Mouse (Mus musculus) liver, embryonic 16.5 days (tissue): ENCODE results near the gene Bcl2l13. TPM values are rescaled to one million over a fixed set of nuclear protein-coding genes. Genes with fewer than 3 reads are reported as not detected.
A peak's percentile ranks its signal among the peaks of the same experiment; 100 is the strongest.
"Not testable (repeated sequence)": the region's sequence is repeated elsewhere in the genome, so short reads cannot be mapped to it uniquely, and the experiment has no call there.

Source experiments
- ATAC-seq: fragments of 200-750 bp; cut with Nextera tagmentation; 2 replicates; pipeline ENCODE4 v1.8.0; 2017; ENCODE audit warnings: low read depth, mild to moderate bottlenecking, moderate number of reproducible peaks, moderate library complexity
- H3K27ac ChIP-seq: fragments of 300-500 bp; sonication (generic); 2 replicates; pipeline ENCODE4 v1.5.1; 2014; ENCODE audit warnings: mild to moderate bottlenecking, low read length
- H3K27me3 ChIP-seq: fragments of 300-500 bp; sonication (generic); 2 replicates; pipeline ENCODE4 v1.6.1; 2014; ENCODE audit warnings: low read depth, low read length, mixed read lengths; ENCODE audit not compliant: control insufficient read depth, insufficient read depth
- H3K36me3 ChIP-seq: fragments of 300-500 bp; sonication (generic); 2 replicates; pipeline ENCODE4 v1.6.1; 2014; ENCODE audit warnings: mild to moderate bottlenecking; ENCODE audit not compliant: control insufficient read depth, insufficient read depth
- H3K4me1 ChIP-seq: fragments of 300-500 bp; sonication (generic); 2 replicates; pipeline ENCODE4 v1.6.1; 2014; ENCODE audit warnings: low read depth, low read length, mixed read lengths; ENCODE audit not compliant: control insufficient read depth
- H3K4me2 ChIP-seq: fragments of 300-500 bp; sonication (generic); 2 replicates; pipeline ENCODE4 v1.6.1; 2014; ENCODE audit warnings: low read depth, low read length, mixed read lengths
- H3K4me3 ChIP-seq: fragments of 300-500 bp; sonication (generic); 2 replicates; pipeline ENCODE4 v1.5.1; 2014; ENCODE audit warnings: low read depth, mild to moderate bottlenecking, low read length
- H3K9ac ChIP-seq: fragments of 300-500 bp; sonication (generic); 2 replicates; pipeline ENCODE4 v1.6.1; 2014; ENCODE audit warnings: low read depth, low read length
- H3K9me3 ChIP-seq: fragments of 300-500 bp; sonication (generic); replicated peaks from 2 replicates; pipeline ENCODE4 v1.6.1; 2016; ENCODE audit warnings: low read length; ENCODE audit not compliant: control insufficient read depth
- WGBS: fragments of 180-500 bp; shearing (Covaris S2); extraction: QIAGEN DNeasy Blood & Tissue Kit; methylation state at CpG from one replicate; pipeline ENCODE4 v1.1.7; 2014; ENCODE audit not compliant: insufficient replicate concordance; 5-methylcytosine and 5-hydroxymethylcytosine counted together
- polyA plus RNA-seq: library from polyadenylated mRNA; unstranded; fragments of >200 nt; fragmentation: Nextera tagmentation; extraction: Ambion mirVana; gene quantifications from 2 replicates; pipeline ENCODE4 v1.2.1, GENCODE M21; 2015

Gene Bcl2l13
- polyA plus RNA-seq, 1 experiment from 2014 or later: 34.7 TPM

DNA sequence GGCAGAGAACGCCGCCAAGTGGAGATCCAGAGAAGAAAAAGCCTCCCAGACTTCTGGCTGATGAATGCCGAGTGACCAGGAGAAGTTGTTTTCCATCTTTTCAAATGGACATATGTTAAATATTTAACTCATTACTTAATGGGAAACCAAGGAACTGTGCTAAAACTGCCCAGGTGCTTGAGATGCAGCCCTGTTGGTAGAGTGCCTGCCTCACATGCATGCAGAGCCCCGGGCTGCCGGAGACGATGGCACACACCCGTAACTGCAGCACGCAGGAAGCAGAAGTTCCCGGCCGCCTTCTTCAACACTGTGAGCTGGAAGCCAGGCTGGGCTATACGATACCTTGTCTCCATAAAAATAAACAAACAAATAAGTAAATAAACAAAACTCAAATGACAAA lies 67.9 kb downstream of the Bcl2l13 start:
- Histone ChIP-seq H3K36me3 (no peaks in the 10 kb centered on the region; the same call in 1 of the 2 replicates), H3K27ac (peak overlapping the region; percentile 26), H3K4me1 (peaks cover 12% of the 10 kb centered on the region), H3K9me3 (no peaks in the 10 kb centered on the region), H3K9ac (no peak overlapping the region), H3K4me3 (no peak overlapping the region), H3K4me2 (0 out of 2 replicates have a peak overlapping the region, but pooled peaks have one; percentile 11), H3K27me3 (no peaks in the 10 kb centered on the region)
- no peak for ATAC-seq
- WGBS: 54% methylated on average over 11 of the region's 11 CpGs

DNA sequence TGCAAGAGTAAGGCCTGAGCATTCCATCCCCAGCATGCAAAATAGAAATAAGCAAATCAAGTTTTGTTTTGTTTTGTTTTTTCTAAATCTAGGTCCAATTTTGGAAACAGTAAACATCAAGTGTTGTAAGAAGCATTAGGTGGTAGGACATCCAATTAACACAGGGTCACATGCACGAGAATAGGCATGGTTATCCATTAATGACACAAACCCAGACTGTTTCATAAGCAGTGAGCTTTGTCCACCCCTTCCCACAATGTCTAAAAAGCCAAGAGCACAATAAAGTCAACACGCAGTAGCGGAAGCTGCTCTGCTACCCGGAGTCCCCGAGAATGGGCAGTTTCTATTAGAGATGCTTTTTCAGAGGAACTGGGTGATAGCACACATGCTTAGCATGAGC lies 69.1 kb downstream of the Bcl2l13 start:
- no peaks in the 10 kb centered on the region for H3K9me3 ChIP-seq
- no peaks in the 10 kb centered on the region; the same call in 1 of the 2 replicates for H3K36me3 ChIP-seq
- peak; percentile 63 for ATAC-seq
- H3K4me2 ChIP-seq: no peak overlapping the region
- peaks cover 12% of the 10 kb centered on the region for H3K4me1 ChIP-seq
- peak overlapping the region; percentile 59; the same call in 1 of the 2 replicates for H3K27ac ChIP-seq
- 75% methylated on average over 5 of the region's 5 CpGs for WGBS
- no peak overlapping the region for H3K9ac ChIP-seq
- no peak overlapping the region for H3K4me3 ChIP-seq
- no peaks in the 10 kb centered on the region for H3K27me3 ChIP-seq

DNA sequence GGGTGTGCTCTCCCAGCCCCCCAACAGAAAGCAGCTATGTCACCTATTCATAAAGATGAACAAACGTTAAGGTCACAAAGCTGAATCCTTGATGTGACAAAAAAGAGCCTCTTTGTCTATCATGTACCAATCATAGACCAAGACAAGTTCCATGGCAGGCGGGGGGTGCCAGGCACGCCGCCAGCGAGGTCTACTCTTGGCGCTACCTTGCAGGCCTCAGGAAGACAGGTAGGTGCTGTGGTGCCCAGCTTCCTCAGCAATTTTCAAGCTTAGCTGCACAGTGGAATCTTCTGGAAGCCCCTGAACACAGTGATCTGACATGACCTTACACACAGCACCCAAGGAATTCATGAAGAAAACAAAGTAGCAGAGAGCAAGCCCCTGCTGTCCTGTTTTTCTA lies 70.5 kb downstream of the Bcl2l13 start:
- WGBS: 86% methylated on average over 6 of the region's 6 CpGs
- no peaks in the 10 kb centered on the region for H3K9me3 ChIP-seq
- H3K4me2 ChIP-seq: no peak overlapping the region
- peaks cover 20% of the 10 kb centered on the region for H3K4me1 ChIP-seq
- no peak for ATAC-seq
- no peak overlapping the region for H3K9ac ChIP-seq
- H3K36me3 ChIP-seq: no peaks in the 10 kb centered on the region; the same call in 1 of the 2 replicates
- H3K27ac ChIP-seq: no peak overlapping the region
- no peaks in the 10 kb centered on the region for H3K27me3 ChIP-seq
- H3K4me3 ChIP-seq: no peak overlapping the region

DNA sequence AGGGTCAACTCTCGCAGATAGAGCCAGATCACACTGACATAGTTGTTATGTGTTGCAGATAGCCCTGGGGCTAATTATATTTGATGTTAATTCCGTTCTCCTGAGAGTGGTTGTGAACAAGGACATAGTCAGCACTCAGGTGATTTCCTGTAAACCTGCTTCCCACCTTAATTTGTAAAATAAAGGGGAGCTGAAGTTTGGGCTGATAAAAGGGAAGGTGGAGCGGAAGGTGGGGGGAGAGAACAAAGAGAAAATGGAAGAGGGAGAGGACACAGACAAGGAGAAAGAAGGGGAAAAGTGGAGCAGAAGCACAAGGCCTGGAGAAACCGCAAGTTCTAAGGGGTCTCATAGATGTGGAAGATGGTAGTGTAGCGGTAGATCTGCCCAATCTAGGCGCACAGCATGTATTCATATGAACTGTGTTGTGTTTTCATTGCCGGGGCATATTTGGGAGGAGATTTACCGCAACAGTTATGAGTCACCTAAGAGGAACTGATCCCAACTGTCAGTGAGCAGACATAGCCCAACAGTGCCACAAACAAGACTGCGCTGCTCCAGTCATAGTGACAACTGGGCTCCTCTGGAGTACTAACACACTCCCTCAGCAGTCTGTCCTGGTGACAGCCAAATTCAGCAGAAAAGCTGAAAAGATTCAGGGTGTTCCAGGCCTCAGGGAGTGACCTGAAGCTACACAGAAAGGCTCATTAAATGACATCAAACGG lies 72.0 kb downstream of the Bcl2l13 start:
- H3K9ac ChIP-seq, ATAC-seq, H3K9me3 ChIP-seq, H3K27ac ChIP-seq, H3K27me3 ChIP-seq, H3K4me2 ChIP-seq, H3K4me3 ChIP-seq, H3K36me3 ChIP-seq: not testable (repeated sequence)
- H3K4me1 ChIP-seq: peaks cover 34% of the 10 kb centered on the region
- 72% methylated on average over 9 of the region's 10 CpGs for whole genome bisulfite sequencing

DNA sequence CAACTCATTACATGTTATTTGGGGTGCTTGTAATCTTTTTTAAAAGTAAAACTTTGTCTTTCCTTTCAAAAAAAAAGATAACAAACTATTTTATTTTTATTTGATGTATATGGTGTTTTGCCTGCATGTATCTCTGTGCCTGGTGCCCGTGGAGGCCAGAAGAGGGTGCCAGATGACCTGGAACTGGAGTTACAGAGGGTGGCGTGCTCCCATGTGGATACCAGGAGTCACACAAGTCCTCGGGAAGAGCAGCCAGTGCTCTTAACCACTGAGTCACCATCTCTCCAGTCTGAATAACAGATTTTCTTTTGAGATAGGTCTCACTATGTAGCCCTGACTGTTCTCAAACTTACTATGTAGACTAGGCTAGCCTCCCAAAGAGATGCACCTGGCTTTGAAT lies 73.5 kb downstream of the Bcl2l13 start:
- 67% methylated on average over 3 of the region's 3 CpGs for WGBS

DNA sequence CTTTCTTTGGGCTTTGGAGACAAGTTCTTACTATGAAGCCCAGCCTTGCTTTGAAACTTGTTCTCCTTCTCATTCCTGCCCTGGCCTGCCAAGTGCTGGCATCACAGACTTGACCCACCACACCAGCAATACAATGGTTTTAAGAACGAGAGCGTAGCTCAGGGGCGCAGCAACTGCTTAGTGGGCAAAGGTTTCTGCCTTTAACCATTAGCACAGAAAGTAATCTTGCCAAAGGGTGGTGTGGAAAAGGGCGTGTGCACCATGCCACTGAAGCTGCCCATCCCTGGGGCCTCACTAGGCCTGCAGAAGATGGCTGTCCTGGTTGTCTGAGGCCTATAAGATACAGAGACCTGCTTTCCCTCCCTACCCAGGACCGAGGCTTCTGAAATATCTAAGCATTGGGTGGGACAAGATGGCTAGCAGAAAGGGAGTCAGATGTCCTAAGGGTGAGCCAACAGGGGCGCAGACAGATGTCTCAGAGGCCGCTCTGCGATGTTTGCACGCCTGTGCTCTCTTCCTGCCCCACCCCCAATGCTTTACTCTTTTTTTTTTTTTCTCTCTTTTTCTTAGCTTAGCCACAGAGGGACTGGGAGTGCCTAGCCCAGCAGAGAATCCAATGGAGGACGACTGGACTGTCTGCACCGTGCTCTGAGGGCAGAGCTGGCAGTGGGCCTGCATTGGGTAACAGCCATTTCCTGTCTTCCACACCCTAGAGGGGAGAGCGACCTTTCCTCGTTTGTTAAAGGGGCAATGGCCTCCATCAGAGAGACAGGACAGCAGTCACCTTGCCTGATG lies 75.4 kb downstream of the Bcl2l13 start:
- Histone ChIP-seq H3K4me2 (no peak overlapping the region), H3K4me3 (no peak overlapping the region), H3K4me1 (peaks cover 56% of the 10 kb centered on the region), H3K27ac (peak overlapping the region; percentile 40), H3K9ac (peak overlapping the region; percentile 6; the same call in 1 of the 2 replicates), H3K36me3 (no peaks in the 10 kb centered on the region; the same call in 1 of the 2 replicates), H3K9me3 (no peaks in the 10 kb centered on the region), H3K27me3 (no peaks in the 10 kb centered on the region)
- ATAC-seq: 0 out of 2 replicates have a peak, but pooled peaks have one; percentile 10
- WGBS: 43% methylated on average over 13 of the region's 13 CpGs

More for the DNA sequence above, 73.5 kb downstream of the Bcl2l13 start:
- Histone ChIP-seq H3K4me2 (no peak overlapping the region), H3K4me1 (peaks cover 39% of the 10 kb centered on the region), H3K27me3 (no peaks in the 10 kb centered on the region), H3K9ac (no peak overlapping the region), H3K27ac (no peak overlapping the region), H3K9me3 (no peaks in the 10 kb centered on the region), H3K36me3 (no peaks in the 10 kb centered on the region; the same call in 1 of the 2 replicates), H3K4me3 (no peak overlapping the region)
- no peak for ATAC-seq

DNA sequence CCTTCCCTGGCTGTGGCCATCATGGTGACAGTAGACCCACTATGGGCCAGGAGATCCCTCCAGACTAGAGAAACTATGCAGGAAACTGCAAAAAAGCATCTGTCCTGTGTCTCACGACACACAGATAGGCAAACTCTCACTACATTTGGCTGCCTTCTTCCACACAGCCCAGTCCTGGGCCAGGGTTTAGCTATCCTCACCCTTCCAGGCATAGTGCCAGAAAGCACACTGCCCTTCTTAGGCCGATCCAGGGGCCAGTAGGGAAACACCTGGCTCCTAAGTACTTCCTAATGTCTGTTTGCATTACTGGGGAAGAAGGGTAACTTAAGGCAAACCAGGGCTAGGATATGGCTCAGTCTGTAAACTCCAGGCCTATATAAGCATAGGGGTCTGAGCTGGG lies 76.9 kb downstream of the Bcl2l13 start:
- WGBS: 44% methylated on average over 2 of the region's 2 CpGs
- Histone ChIP-seq H3K4me1 (peaks cover 59% of the 10 kb centered on the region), H3K4me3 (no peak overlapping the region), H3K27ac (peak overlapping the region; percentile 31), H3K4me2 (no peak overlapping the region), H3K9me3 (no peaks in the 10 kb centered on the region), H3K9ac (no peak overlapping the region; the same call in 1 of the 2 replicates), H3K27me3 (no peaks in the 10 kb centered on the region), H3K36me3 (no peaks in the 10 kb centered on the region)
- ATAC-seq: no peak

DNA sequence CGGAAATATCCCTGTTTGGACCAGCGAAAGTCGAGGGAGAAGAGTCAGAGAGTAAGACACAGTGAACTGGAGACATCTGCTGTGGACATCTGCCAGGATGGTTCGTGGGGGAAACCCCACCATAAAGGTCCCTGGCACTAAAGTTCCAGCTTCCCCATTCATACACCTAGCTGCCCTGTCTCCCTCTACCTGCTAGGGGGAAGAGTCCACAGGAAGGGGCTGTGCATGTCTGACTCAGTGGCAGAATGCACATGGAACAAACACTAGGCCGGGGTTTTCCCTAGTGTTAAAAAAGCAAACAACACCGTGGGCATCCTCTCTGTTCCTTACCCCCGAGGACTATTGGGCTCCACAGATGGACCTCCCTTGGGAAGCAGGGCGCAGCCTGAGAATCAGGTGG lies 77.8 kb downstream of the Bcl2l13 start:
- H3K4me3 ChIP-seq: no peak overlapping the region
- no peaks in the 10 kb centered on the region for H3K27me3 ChIP-seq
- WGBS: 65% methylated on average over 8 of the region's 8 CpGs
- H3K9ac ChIP-seq: no peak overlapping the region
- H3K36me3 ChIP-seq: no peaks in the 10 kb centered on the region
- H3K4me1 ChIP-seq: peaks cover 59% of the 10 kb centered on the region
- H3K4me2 ChIP-seq: no peak overlapping the region
- no peak for ATAC-seq
- peak overlapping the region; percentile 86 for H3K27ac ChIP-seq
- no peaks in the 10 kb centered on the region for H3K9me3 ChIP-seq

DNA sequence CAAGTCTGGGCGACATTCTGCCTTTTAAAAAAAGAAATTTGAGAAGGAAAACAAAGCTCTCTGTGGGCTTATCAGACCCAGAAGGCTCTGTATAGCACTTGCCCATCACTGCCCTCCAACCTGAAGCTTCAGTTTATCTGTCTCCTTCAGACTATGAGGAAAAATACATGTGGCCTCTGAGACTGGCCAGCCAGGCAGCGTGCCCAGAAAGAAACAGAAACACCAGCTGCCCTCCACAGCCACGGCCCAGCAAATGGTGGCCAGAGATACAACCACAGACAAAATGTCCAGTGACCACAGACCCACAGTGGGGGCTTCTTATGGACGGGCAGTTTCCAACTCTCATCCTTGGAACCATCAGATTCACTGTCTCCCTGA lies 78.5 kb downstream of the Bcl2l13 start:
- Histone ChIP-seq H3K27ac (peak overlapping the region; percentile 86), H3K27me3 (no peaks in the 10 kb centered on the region), H3K4me2 (peak overlapping the region; percentile 97), H3K36me3 (no peaks in the 10 kb centered on the region), H3K4me1 (peaks cover 59% of the 10 kb centered on the region), H3K9ac (peak overlapping the region; percentile 52), H3K4me3 (peak overlapping the region; percentile 70), H3K9me3 (no peaks in the 10 kb centered on the region)
- 14% methylated on average over 4 of the region's 4 CpGs for WGBS
- ATAC-seq: peak; percentile 45
